Mouse (Mus musculus) E14TG2a.4 (cell line): ENCODE measurements around the gene Gpx4.

Source experiments
- CTCF ChIP-seq: conservative IDR thresholded peaks from 2 replicates; pipeline ENCODE4 v1.5.1; 2014; ENCODE audit warnings: low read length
- POU5F1 ChIP-seq: IDR thresholded peaks from 2 replicates; pipeline ENCODE4 v1.6.1; 2014; ENCODE audit warnings: low read length, borderline replicate concordance

DNA sequence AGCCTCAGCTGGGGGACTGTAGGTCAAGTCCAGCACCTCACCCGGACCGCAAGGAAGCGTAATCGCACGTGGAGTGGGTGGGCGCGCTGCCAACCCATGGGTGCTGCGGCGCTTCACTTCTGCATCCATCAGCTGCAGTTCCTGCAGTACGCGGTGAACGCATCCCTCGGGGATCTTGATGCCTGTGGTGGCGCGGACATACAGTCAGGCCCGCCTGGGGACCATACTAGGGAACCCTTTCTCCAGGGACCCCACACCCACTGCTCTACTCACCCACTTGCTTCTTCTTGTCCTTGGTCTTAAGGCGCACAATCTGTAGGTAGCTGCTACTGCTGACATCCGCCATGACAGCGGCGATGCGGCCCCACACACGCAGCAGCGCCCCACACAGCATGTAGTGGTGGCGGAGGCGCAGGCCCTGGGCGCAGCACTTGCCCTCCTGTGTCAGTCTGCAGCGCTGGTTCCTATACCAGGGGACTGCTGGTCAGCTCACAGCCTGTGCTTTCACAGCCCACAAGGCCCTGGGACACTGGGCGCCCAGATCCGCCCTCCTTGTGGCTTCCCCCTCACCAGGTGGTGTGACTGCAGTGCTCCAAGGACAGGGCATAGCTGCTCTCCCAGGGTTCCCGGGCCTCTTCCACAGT, 10.8 kb downstream of the Gpx4 start:
- TF ChIP-seq CTCF = no peak
- TF ChIP-seq POU5F1 = no peak
